Mouse (Mus musculus): ENCODE results near the gene Tnni1. TPM values are rescaled to one million over a fixed set of nuclear protein-coding genes. Genes with fewer than 3 reads are reported as not detected.

Tnni1 gene
- polyA plus RNA-seq, 1 experiment from 2014 or later = 0.20 TPM

DNA sequence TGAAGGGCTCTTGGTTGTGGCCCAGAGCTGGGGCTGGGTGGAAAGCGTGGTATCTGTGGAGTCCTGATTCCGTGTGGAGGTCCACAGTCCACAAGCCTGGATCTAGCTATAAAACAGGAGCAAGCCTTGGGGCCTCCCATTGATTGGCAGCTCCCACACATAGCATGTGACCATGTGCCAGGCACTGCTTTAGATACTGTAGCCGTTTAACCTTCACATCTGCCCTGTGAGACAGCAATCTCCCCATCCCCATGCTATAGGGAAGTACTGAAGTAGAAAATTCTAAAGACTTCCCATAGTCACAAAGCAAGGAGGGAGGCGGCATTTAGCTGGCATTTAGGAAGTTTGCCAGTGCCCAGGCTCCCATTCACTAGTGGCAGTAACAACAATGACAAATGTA is 33.8 kb downstream of the Tnni1 start:
- 79% methylated on average over 4 of the region's 4 CpGs for WGBS
- Histone ChIP-seq H3K36me3 (no peaks in the 10 kb centered on the region), H3K27ac (no peak overlapping the region), H3K9ac (replicated peaks) (no peak overlapping the region), H3K9me3 (no peaks in the 10 kb centered on the region), H3K4me1 (replicated peaks) (peaks cover 3% of the 10 kb centered on the region; the same call in 1 of the 2 replicates), H3K27me3 (peaks cover 23% of the 10 kb centered on the region), H3K4me3 (replicated peaks) (no peak overlapping the region), H3K4me2 (replicated peaks) (no peak overlapping the region)
- no peak for ATAC-seq

GRCm38 (mm10) chr1:135813687-135814395 is 34.6 kb downstream of the Tnni1 start:
- Histone ChIP-seq H3K36me3 (no peaks in the 10 kb centered on the region), H3K27ac (no peak overlapping the region), H3K4me3 (replicated peaks) (no peak overlapping the region), H3K4me2 (replicated peaks) (no peak overlapping the region), H3K4me1 (replicated peaks) (peaks cover 10% of the 10 kb centered on the region), H3K9ac (replicated peaks) (no peak overlapping the region), H3K9me3 (no peaks in the 10 kb centered on the region), H3K27me3 (peaks cover 30% of the 10 kb centered on the region)
- 70% methylated on average over 5 of the region's 5 CpGs for WGBS
- ATAC-seq = no peak

DNA sequence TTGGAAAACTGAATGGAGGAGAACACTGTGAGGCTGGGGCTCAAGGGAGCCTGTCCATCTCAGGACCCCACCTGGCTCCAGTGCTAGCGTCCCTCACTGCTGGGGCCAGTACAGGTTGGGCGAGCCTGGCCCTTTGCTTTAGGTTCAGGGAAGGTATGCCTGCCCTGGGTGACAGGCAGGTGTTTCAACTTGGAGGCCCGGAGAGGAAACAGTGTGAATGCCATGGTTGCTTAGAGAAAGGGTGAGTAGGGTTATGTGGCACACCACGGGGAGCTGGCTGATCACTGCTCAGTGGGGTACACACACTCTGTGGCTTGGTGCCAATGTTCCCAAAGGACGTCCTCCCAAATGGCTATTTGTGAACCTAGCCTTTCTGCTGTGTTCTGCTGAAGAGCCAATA is 35.3 kb downstream of the Tnni1 start:
- H3K4me1 ChIP-seq (replicated peaks) = peaks cover 15% of the 10 kb centered on the region
- no peak overlapping the region for H3K4me3 ChIP-seq (replicated peaks)
- H3K9ac ChIP-seq (replicated peaks) = no peak overlapping the region
- no peak overlapping the region for H3K27ac ChIP-seq
- WGBS = 82% methylated on average over 5 of the region's 5 CpGs
- no peaks in the 10 kb centered on the region for H3K9me3 ChIP-seq
- H3K4me2 ChIP-seq (replicated peaks) = no peak overlapping the region
- no peaks in the 10 kb centered on the region for H3K36me3 ChIP-seq
- ATAC-seq = no peak
- peaks cover 37% of the 10 kb centered on the region for H3K27me3 ChIP-seq

- no peak overlapping the region for H3K4me2 ChIP-seq (replicated peaks)
- no peak for ATAC-seq
- no peaks in the 10 kb centered on the region for H3K9me3 ChIP-seq
- no peak overlapping the region for H3K9ac ChIP-seq (replicated peaks)
- no peaks in the 10 kb centered on the region for H3K36me3 ChIP-seq
- H3K27ac ChIP-seq = no peak overlapping the region
- H3K27me3 ChIP-seq = peaks cover 59% of the 10 kb centered on the region
- no peak overlapping the region for H3K4me3 ChIP-seq (replicated peaks)
- 75% methylated on average over 4 of the region's 4 CpGs for WGBS
- H3K4me1 ChIP-seq (replicated peaks) = peaks cover 12% of the 10 kb centered on the region
Observed at GRCm38 (mm10) chr1:135817595-135817994, 38.4 kb downstream of the Tnni1 start.

DNA sequence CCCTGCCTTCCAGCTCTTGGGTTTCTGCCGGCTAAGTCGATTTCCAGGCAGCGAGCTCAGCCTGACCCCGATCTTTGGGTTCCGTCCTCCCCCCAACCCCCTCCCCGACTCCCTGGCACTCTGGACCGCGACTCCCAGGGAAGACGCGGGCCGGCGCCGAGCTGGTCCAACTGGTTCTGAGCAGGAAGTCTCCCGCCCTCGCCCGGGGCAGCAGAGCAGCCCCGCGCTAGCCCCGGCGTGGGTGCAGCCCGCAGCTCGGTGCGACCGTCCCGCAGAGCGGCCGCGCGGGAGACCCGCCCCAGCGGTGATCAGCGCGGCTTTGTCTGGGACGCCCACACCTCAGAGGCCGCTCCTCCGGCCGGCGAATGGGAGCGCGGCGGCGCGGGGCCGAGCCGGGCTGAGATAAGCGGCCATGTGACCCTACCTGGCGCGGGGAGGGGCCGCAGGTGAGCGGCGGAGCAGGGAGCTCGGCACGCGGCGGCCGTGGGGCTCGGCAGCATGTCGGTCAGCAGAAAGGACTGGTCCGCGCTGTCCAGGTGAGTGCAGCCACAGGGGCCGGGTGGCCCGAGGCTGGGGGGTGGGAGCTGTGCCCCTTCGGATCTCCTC is 39.4 kb downstream of the Tnni1 start, which contains the start of gene Lad1:
TSS of gene Lad1 (plus strand) at position 118 of the 606 bp plus-strand sequence.
- ATAC-seq = peak; percentile 71
- peak within 1 kb of the TSS; percentile 99 for H3K4me2 ChIP-seq (replicated peaks)
- H3K4me3 ChIP-seq (replicated peaks) = peak within 1 kb of the TSS; percentile 62
- H3K27me3 ChIP-seq = peaks cover 66% of the 10 kb centered on the region
- H3K36me3 ChIP-seq = no peaks in the 10 kb centered on the region
- H3K9me3 ChIP-seq = no peaks in the 10 kb centered on the region
- peaks cover 12% of the 10 kb centered on the region for H3K4me1 ChIP-seq (replicated peaks)
- peak within 1 kb of the TSS; percentile 76 for H3K9ac ChIP-seq (replicated peaks)
- under 1% methylated on average over 57 of the region's 63 CpGs for WGBS
- H3K27ac ChIP-seq = no peak within 1 kb of the TSS

DNA sequence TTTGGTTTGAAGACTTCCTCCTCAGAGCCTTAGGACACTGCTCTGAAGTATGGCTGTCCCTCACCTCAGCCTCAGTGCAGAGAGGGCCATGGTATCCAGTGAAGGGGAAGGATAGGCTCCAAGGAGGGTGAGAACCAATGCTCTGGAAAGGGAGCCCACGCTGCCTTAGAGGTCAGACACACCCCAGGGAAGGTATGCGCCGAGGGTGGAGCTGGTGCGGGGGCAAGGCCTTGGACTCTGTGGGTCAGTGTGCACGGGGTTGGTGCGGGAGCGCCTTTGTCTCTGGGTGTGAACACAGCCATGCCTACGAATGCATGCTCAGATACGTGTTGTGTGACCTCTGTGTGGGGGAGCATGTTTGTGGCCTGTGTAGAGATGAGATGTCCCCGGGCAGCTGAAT is 40.8 kb downstream of the Tnni1 start:
- Histone ChIP-seq H3K9me3 (no peaks in the 10 kb centered on the region), H3K4me1 (replicated peaks) (peaks cover 12% of the 10 kb centered on the region), H3K9ac (replicated peaks) (no peak overlapping the region), H3K4me2 (replicated peaks) (no peak overlapping the region), H3K27ac (no peak overlapping the region), H3K4me3 (replicated peaks) (no peak overlapping the region), H3K36me3 (no peaks in the 10 kb centered on the region), H3K27me3 (peaks cover 66% of the 10 kb centered on the region)
- no peak for ATAC-seq
- WGBS = 85% methylated on average over 10 of the region's 10 CpGs

DNA sequence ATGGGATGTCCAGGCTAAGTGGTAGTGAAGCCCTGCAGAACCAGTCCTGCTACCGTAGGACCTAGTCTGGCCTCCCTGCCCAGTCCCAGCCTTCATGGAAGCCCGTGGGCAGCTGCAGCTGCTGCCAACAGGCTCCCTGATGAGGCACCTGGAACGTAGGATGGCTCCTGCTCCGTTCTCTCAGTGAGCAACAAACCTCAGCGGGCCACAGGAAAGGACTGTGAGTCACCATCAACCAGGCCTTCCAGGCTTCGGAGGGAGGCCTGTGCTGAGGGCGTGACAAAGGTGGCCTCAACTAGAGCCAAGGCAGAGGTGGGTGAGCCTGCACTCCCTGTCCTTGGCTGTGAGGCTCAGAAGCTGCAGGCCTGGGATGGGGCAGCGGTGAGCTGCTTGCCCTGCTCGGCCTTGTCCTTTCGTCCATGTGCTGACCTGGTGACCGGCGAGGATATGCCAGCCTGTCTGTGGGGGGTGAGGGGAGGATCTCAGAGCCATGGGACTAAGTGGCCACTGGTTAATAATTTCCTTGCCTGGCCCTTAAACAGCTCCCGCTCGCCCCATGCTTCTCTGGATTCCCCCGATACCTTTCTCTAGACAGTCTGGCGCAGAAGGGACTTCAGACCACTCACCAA is 41.6 kb downstream of the Tnni1 start:
- H3K4me2 ChIP-seq (replicated peaks) = no peak overlapping the region
- no peaks in the 10 kb centered on the region for H3K36me3 ChIP-seq
- H3K27me3 ChIP-seq = peaks cover 66% of the 10 kb centered on the region
- no peak for ATAC-seq
- no peak overlapping the region for H3K9ac ChIP-seq (replicated peaks)
- peaks cover 12% of the 10 kb centered on the region for H3K4me1 ChIP-seq (replicated peaks)
- no peaks in the 10 kb centered on the region for H3K9me3 ChIP-seq
- 86% methylated on average over 16 of the region's 16 CpGs for WGBS
- no peak overlapping the region for H3K27ac ChIP-seq
- no peak overlapping the region for H3K4me3 ChIP-seq (replicated peaks)

DNA sequence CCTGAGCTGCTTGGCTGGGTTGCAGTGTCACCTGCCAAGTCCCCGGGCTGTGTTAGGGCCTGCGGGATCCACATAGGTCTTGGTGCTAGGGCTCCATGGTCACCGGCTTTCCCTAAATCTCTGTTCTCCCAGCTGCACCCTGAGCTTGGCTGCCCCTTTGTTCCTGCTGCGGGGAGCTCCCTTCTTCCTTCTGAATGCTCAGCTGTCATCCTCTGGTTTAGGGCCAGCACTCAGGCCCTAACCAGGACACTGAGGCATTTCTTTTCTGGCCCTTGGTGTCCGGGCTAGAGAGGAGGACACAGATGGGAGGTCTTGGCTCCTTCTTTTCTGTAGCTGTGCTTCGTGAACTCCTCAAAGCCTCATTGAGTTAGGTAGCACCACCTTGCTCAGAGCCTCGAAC is 42.5 kb downstream of the Tnni1 start:
- Histone ChIP-seq H3K4me3 (replicated peaks) (no peak overlapping the region), H3K27ac (no peak overlapping the region), H3K4me2 (replicated peaks) (no peak overlapping the region), H3K4me1 (replicated peaks) (peaks cover 12% of the 10 kb centered on the region), H3K9ac (replicated peaks) (no peak overlapping the region), H3K9me3 (no peaks in the 10 kb centered on the region), H3K27me3 (peaks cover 57% of the 10 kb centered on the region), H3K36me3 (no peaks in the 10 kb centered on the region)
- WGBS = 79% methylated on average over 7 of the region's 7 CpGs
- ATAC-seq = no peak

DNA sequence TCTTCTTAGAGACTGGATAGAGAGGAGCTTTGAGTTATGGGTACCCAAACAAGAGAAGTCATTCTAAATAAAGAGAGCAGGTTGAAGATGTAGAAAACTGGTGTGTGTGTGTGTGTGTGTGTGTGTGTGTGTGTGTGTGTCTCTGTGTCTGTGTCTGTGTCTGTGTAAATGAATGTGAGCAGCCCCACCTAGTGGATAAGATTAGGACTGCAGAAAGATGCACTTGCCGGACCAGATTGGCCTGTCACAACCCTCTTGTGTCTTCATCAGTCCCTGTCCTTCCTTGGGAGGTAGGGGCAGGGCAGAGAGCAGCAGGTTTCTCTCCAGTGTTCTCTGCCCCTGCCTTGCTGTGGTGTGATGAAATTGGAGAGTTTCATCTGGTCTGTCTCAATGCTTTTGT is 49.7 kb downstream of the Tnni1 start:
- no peak for ATAC-seq
- H3K27ac ChIP-seq = no peak overlapping the region
- H3K9ac ChIP-seq (replicated peaks) = no peak overlapping the region
- WGBS = 0% methylated on average over 1 of the region's 1 CpGs
- H3K4me1 ChIP-seq (replicated peaks) = no peaks in the 10 kb centered on the region
- no peak overlapping the region for H3K4me2 ChIP-seq (replicated peaks)
- no peaks in the 10 kb centered on the region for H3K9me3 ChIP-seq
- H3K36me3 ChIP-seq = no peaks in the 10 kb centered on the region
- H3K4me3 ChIP-seq (replicated peaks) = no peak overlapping the region
- H3K27me3 ChIP-seq = no peaks in the 10 kb centered on the region

DNA sequence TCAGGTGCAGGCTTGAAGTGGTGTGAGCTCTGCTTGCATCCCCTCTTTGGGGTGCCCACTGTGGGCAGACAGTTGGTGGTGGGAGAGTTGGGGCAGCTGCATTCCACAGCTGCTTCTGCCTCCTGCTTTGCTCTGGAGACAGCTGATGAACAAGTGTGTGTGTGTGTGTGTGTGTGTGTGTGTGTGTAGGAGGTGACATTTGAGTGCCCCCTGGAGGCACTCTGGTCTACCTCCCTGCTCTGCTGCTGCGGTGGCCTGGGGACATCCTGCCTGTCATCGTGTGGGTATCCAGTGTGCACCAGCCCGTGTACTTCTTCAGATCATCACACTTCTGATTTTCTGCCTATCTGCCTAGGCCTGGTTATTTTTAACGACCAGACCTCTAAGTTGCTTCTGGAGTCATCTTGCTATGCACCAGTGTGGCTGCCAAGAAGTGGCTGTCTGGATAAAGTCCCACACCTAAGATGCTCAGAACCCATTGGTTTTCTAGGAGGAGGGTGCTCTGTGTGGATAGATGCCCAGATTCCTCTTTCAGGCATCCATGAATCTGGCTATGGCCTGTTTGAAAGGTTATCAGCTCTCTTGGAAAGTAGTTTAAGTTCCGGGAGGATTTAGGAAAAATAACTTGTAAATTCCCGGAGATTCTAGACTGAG is 55.1 kb downstream of the Tnni1 start:
- H3K9me3 ChIP-seq = no peaks in the 10 kb centered on the region
- 79% methylated on average over 6 of the region's 6 CpGs for WGBS
- ATAC-seq = no peak

DNA sequence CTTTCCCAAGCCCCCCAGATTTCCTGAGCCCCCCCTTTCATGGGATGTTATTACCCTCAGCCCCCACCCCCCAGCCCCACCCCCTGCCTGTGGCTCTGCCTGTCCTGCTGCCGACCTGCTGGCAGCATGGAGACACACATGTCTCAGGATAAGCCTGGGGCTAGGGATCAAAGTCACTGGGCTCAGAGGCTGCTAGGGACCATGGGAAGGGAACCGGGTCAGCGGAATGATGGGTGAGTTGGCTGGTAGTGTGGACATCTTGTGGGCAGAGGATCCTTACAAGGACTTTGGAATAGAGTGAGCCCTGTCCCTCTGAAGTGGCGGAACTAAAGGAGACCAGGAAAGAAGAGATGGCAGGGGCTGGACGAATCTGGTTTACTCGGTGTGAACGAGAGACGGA is 55.7 kb downstream of the Tnni1 start:
- Histone ChIP-seq H3K4me1 (replicated peaks) (no peaks in the 10 kb centered on the region), H3K9ac (replicated peaks) (no peak overlapping the region), H3K27ac (no peak overlapping the region), H3K9me3 (no peaks in the 10 kb centered on the region), H3K4me3 (replicated peaks) (no peak overlapping the region), H3K4me2 (replicated peaks) (no peak overlapping the region), H3K36me3 (no peaks in the 10 kb centered on the region), H3K27me3 (no peaks in the 10 kb centered on the region)
- WGBS = 82% methylated on average over 8 of the region's 8 CpGs
- no peak for ATAC-seq

More for the DNA sequence above, 55.1 kb downstream of the Tnni1 start:
- no peak overlapping the region for H3K4me3 ChIP-seq (replicated peaks)
- H3K9ac ChIP-seq (replicated peaks) = no peak overlapping the region
- no peaks in the 10 kb centered on the region for H3K36me3 ChIP-seq
- H3K27ac ChIP-seq = no peak overlapping the region
- H3K4me1 ChIP-seq (replicated peaks) = no peaks in the 10 kb centered on the region
- no peak overlapping the region for H3K4me2 ChIP-seq (replicated peaks)
- no peaks in the 10 kb centered on the region for H3K27me3 ChIP-seq

All from midbrain, embryonic 13.5 days (tissue).